Comparison of ENCODE assay signal across 18 mouse cellular contexts in genomic region chr1:126168131-126168530, GRCm38 (mm10).
DNase-seq lines count a peak whose midpoint lies in the region; ATAC-seq lines count a peak whose summit lies in the region.
"Had no signal": no experiment of that assay in that cellular context is flagged by ENCODE, and none has a peak within 500 bp of the region (broad histone marks: within the 10 kb centered on the region; RNA-seq: fewer than 3 reads in every experiment).

No protein-coding gene starts in this region.

- no peak overlapping the region for H3K9ac ChIP-seq in neural tube, embryonic 11.5 days (ENCODE audit: low read length)
- no peak overlapping the region for H3K9ac ChIP-seq in neural tube, embryonic 15.5 days (replicated peaks)
- no peak overlapping the region for H3K9ac ChIP-seq in hindbrain, embryonic 11.5 days (ENCODE audit: low read depth, low read length)
- no peak overlapping the region for H3K9ac ChIP-seq in midbrain, embryonic 11.5 days (ENCODE audit: low read length)
- H3K9ac ChIP-seq in liver, embryonic 12.5 days, result no peak overlapping the region
- H3K9ac ChIP-seq: heart, embryonic 13.5 days; lung, embryonic 15.5 days had no signal

- no peaks in the 10 kb centered on the region for H3K4me1 ChIP-seq in neural tube, embryonic 11.5 days (ENCODE audit: control insufficient read depth, insufficient read depth, low read length)
- peaks cover 14% of the 10 kb centered on the region for H3K4me1 ChIP-seq in neural tube, embryonic 15.5 days
- H3K4me1 ChIP-seq in hindbrain, embryonic 11.5 days (replicated peaks; ENCODE audit: control insufficient read depth, insufficient read depth, low read length), result no peaks in the 10 kb centered on the region
- peaks cover 14% of the 10 kb centered on the region; the same call in 1 of the 2 replicates for H3K4me1 ChIP-seq in midbrain, embryonic 11.5 days (ENCODE audit: control insufficient read depth, insufficient read depth, low read length)
- H3K4me1 ChIP-seq in liver, embryonic 12.5 days, result no peaks in the 10 kb centered on the region
- H3K4me1 ChIP-seq: embryonic facial prominence, embryonic 10.5 days; heart, embryonic 13.5 days; lung, embryonic 15.5 days had no signal

- no peaks in the 10 kb centered on the region for H3K36me3 ChIP-seq in neural tube, embryonic 11.5 days (ENCODE audit: control insufficient read depth, insufficient read depth, low read length)
- no peaks in the 10 kb centered on the region for H3K36me3 ChIP-seq in neural tube, embryonic 15.5 days
- no peaks in the 10 kb centered on the region for H3K36me3 ChIP-seq in hindbrain, embryonic 11.5 days (ENCODE audit: control insufficient read depth, insufficient read depth, low read length)
- no peaks in the 10 kb centered on the region for H3K36me3 ChIP-seq in midbrain, embryonic 11.5 days (ENCODE audit: control insufficient read depth, insufficient read depth, low read length)
- H3K36me3 ChIP-seq in liver, embryonic 12.5 days, result no peaks in the 10 kb centered on the region
- H3K36me3 ChIP-seq: embryonic facial prominence, embryonic 10.5 days; heart, embryonic 13.5 days; lung, embryonic 15.5 days had no signal

- H3K4me2 ChIP-seq in neural tube, embryonic 11.5 days (ENCODE audit: low read depth), result no peak overlapping the region
- no peak overlapping the region for H3K4me2 ChIP-seq in neural tube, embryonic 15.5 days
- H3K4me2 ChIP-seq in hindbrain, embryonic 11.5 days (replicated peaks; ENCODE audit: low read depth, low read length), result no peak overlapping the region
- H3K4me2 ChIP-seq in midbrain, embryonic 11.5 days, result no peak overlapping the region
- H3K4me2 ChIP-seq in liver, embryonic 12.5 days, result no peak overlapping the region
- H3K4me2 ChIP-seq: heart, embryonic 13.5 days; liver, embryonic 11.5 days; lung, embryonic 15.5 days had no signal

- 50% methylated on average over 2 of the region's 2 CpGs for WGBS in neural tube, embryonic 11.5 days
- WGBS in neural tube, embryonic 15.5 days, result 27% methylated on average over 2 of the region's 2 CpGs
- 21% methylated on average over 2 of the region's 2 CpGs for WGBS in hindbrain, embryonic 11.5 days
- 26% methylated on average over 2 of the region's 2 CpGs for WGBS in midbrain, embryonic 11.5 days
- WGBS in liver, embryonic 12.5 days (ENCODE audit: insufficient replicate concordance), result 38% methylated on average over 2 of the region's 2 CpGs

- no peak overlapping the region for H3K4me3 ChIP-seq in neural tube, embryonic 11.5 days (ENCODE audit: low read depth, low read length)
- no peak overlapping the region for H3K4me3 ChIP-seq in neural tube, embryonic 15.5 days (replicated peaks)
- no peak overlapping the region for H3K4me3 ChIP-seq in hindbrain, embryonic 11.5 days (ENCODE audit: low read depth, low read length)
- H3K4me3 ChIP-seq in midbrain, embryonic 11.5 days (ENCODE audit: low read depth, low read length), result no peak overlapping the region
- no peak overlapping the region for H3K4me3 ChIP-seq in liver, embryonic 12.5 days
- H3K4me3 ChIP-seq: embryonic facial prominence, embryonic 10.5 days; erythroblast, embryonic 14.5 days; heart, embryonic 13.5 days; lung, embryonic 15.5 days had no signal

- no peaks in the 10 kb centered on the region for H3K27me3 ChIP-seq in neural tube, embryonic 11.5 days (ENCODE audit: control insufficient read depth, insufficient read depth, low read length)
- no peaks in the 10 kb centered on the region for H3K27me3 ChIP-seq in neural tube, embryonic 15.5 days (replicated peaks)
- H3K27me3 ChIP-seq in hindbrain, embryonic 11.5 days (ENCODE audit: control insufficient read depth, insufficient read depth, low read length), result no peaks in the 10 kb centered on the region
- H3K27me3 ChIP-seq in midbrain, embryonic 11.5 days (ENCODE audit: control insufficient read depth, insufficient read depth, low read length), result no peaks in the 10 kb centered on the region
- H3K27me3 ChIP-seq in liver, embryonic 12.5 days (replicated peaks), result no peaks in the 10 kb centered on the region
- H3K27me3 ChIP-seq: heart, embryonic 13.5 days; lung, embryonic 15.5 days had no signal

- DNase-seq in neural tube, embryonic 11.5 days (ENCODE audit: low spot score), result no peak
- peak; percentile 19 for DNase-seq in hindbrain, embryonic 11.5 days (ENCODE audit: low spot score)
- DNase-seq in midbrain, embryonic 11.5 days (ENCODE audit: low spot score, missing footprints), result no peak
- DNase-seq in lung, postnatal 25 days (ENCODE audit: low spot score), result no peak
- DNase-seq in urinary bladder, postnatal 36 days (ENCODE audit: low spot score in 2 of 2), result no peak
- DNase-seq in ovary, postnatal 14 days (ENCODE audit: low spot score), result no peak
- DNase-seq: adrenal gland, adult 2 months; heart, postnatal 4 days; kidney, adult 2 months; kidney, postnatal 36 days; right cerebral cortex, adult 18-20 months had no signal

- no peak overlapping the region for H3K27ac ChIP-seq in neural tube, embryonic 11.5 days (ENCODE audit: low read depth, low read length)
- no peak overlapping the region for H3K27ac ChIP-seq in neural tube, embryonic 15.5 days (replicated peaks)
- no peak overlapping the region for H3K27ac ChIP-seq in hindbrain, embryonic 11.5 days (ENCODE audit: low read depth, low read length)
- no peak overlapping the region; the same call in 1 of the 2 replicates for H3K27ac ChIP-seq in midbrain, embryonic 11.5 days (ENCODE audit: low read depth, low read length)
- H3K27ac ChIP-seq in liver, embryonic 12.5 days, result no peak overlapping the region
- H3K27ac ChIP-seq: embryonic facial prominence, embryonic 10.5 days; heart, embryonic 13.5 days; lung, embryonic 15.5 days had no signal

- peak; percentile 16; the same call in 1 of the 2 replicates for ATAC-seq in neural tube, embryonic 11.5 days (ENCODE audit: insufficient read depth, low FRiP score, low TSS enrichment)
- no peak for ATAC-seq in neural tube, embryonic 15.5 days (ENCODE audit: low FRiP score)
- peak; percentile 70 for ATAC-seq in hindbrain, embryonic 11.5 days (ENCODE audit: low FRiP score)
- peak; percentile 75 for ATAC-seq in midbrain, embryonic 11.5 days (ENCODE audit: low FRiP score)
- ATAC-seq in liver, embryonic 12.5 days, result no peak

- H3K9me3 ChIP-seq in neural tube, embryonic 11.5 days (ENCODE audit: control insufficient read depth, low read length), result no peaks in the 10 kb centered on the region
- H3K9me3 ChIP-seq in neural tube, embryonic 15.5 days (replicated peaks), result no peaks in the 10 kb centered on the region
- no peaks in the 10 kb centered on the region for H3K9me3 ChIP-seq in hindbrain, embryonic 11.5 days (ENCODE audit: control insufficient read depth, low read length)
- no peaks in the 10 kb centered on the region for H3K9me3 ChIP-seq in midbrain, embryonic 11.5 days (ENCODE audit: control insufficient read depth, low read length)
- no peaks in the 10 kb centered on the region for H3K9me3 ChIP-seq in liver, embryonic 12.5 days (replicated peaks)
- H3K9me3 ChIP-seq: embryonic facial prominence, embryonic 10.5 days; heart, embryonic 13.5 days; lung, embryonic 15.5 days had no signal

Comparison
In these comparisons a context has a peak if more than half of its experiments do, and no peak if none do; other contexts are left out.
1. ATAC-seq: peak in neural tube, embryonic 11.5 days (single experiment), hindbrain, embryonic 11.5 days (single experiment) and midbrain, embryonic 11.5 days (single experiment); none in neural tube, embryonic 15.5 days (single experiment) and liver, embryonic 12.5 days (single experiment).